Comparison of ENCODE assay signal across 8 mouse cellular contexts in genomic region chr4:126199556-126199955, GRCm38 (mm10). TPM values are rescaled to one million over a fixed set of nuclear protein-coding genes. Genes with fewer than 3 reads are reported as not detected.
DNase-seq lines count a peak whose midpoint lies in the region; ATAC-seq and TF ChIP-seq lines count a peak whose summit lies in the region.

No protein-coding gene starts in this region.

- H3K36me3 ChIP-seq in forebrain, embryonic 12.5 days (replicated peaks) = peaks cover 9% of the 10 kb centered on the region; the same call in 1 of the 2 replicates
- H3K36me3 ChIP-seq in forebrain, postnatal 0 days (ENCODE audit: insufficient read depth) = no peaks in the 10 kb centered on the region
- peaks cover 55% of the 10 kb centered on the region for H3K36me3 ChIP-seq in midbrain, embryonic 10.5 days
- H3K36me3 ChIP-seq in midbrain, embryonic 11.5 days (ENCODE audit: control insufficient read depth, insufficient read depth, low read length) = peaks cover 2% of the 10 kb centered on the region; the same call in 1 of the 2 replicates
- H3K36me3 ChIP-seq in hindbrain, postnatal 0 days (ENCODE audit: insufficient read depth, low read length) = no peaks in the 10 kb centered on the region
- H3K36me3 ChIP-seq in stomach, embryonic 16.5 days (ENCODE audit: control insufficient read depth, insufficient read depth, low read length) = no peaks in the 10 kb centered on the region

- TF ChIP-seq CTCF in forebrain, postnatal 0 days (IDR thresholded peaks at IDR 0.05; ENCODE audit: low read depth) = no peak
- TF ChIP-seq CTCF in hindbrain, postnatal 0 days (IDR thresholded peaks at IDR 0.05; ENCODE audit: low read depth) = no peak

- no peak overlapping the region for H3K4me3 ChIP-seq in forebrain, embryonic 12.5 days (replicated peaks)
- H3K4me3 ChIP-seq in forebrain, postnatal 0 days (ENCODE audit: low read depth, low read length) = no peak overlapping the region
- peak overlapping the region; percentile 83; the same call in 1 of the 2 replicates for H3K4me3 ChIP-seq in midbrain, embryonic 10.5 days
- no peak overlapping the region for H3K4me3 ChIP-seq in midbrain, embryonic 11.5 days (ENCODE audit: low read depth, low read length)
- no peak overlapping the region for H3K4me3 ChIP-seq in hindbrain, postnatal 0 days (ENCODE audit: low read length)
- peak overlapping the region; percentile 81 for H3K4me3 ChIP-seq in stomach, embryonic 16.5 days (replicated peaks; ENCODE audit: low read length)

- no peak for ATAC-seq in forebrain, embryonic 12.5 days (ENCODE audit: low FRiP score)
- ATAC-seq in forebrain, postnatal 0 days = no peak
- no peak for ATAC-seq in midbrain, embryonic 11.5 days (ENCODE audit: low FRiP score)
- no peak for ATAC-seq in hindbrain, postnatal 0 days
- no peak for ATAC-seq in stomach, embryonic 16.5 days (ENCODE audit: insufficient read depth, low FRiP score)
- ATAC-seq in CD4-positive, CD25-positive, alpha-beta regulatory T cell, adult 4 months = no peak

- H3K9ac ChIP-seq in forebrain, embryonic 12.5 days = no peak overlapping the region
- H3K9ac ChIP-seq in forebrain, postnatal 0 days = no peak overlapping the region
- no peak overlapping the region for H3K9ac ChIP-seq in midbrain, embryonic 11.5 days (ENCODE audit: low read length)
- no peak overlapping the region; the same call in 1 of the 2 replicates for H3K9ac ChIP-seq in hindbrain, postnatal 0 days (replicated peaks; ENCODE audit: low read length)
- no peak overlapping the region for H3K9ac ChIP-seq in stomach, embryonic 16.5 days (ENCODE audit: low read length)

- no peak for DNase-seq in forebrain, postnatal 0 days
- DNase-seq in midbrain, embryonic 10.5 days (ENCODE audit: low spot score) = no peak
- DNase-seq in midbrain, embryonic 11.5 days (ENCODE audit: low spot score, missing footprints) = no peak
- DNase-seq in hindbrain, postnatal 0 days (ENCODE audit: low spot score) = no peak
- DNase-seq in kidney, postnatal 36 days = no peak

- peaks cover 21% of the 10 kb centered on the region for H3K4me1 ChIP-seq in forebrain, embryonic 12.5 days
- peaks cover 15% of the 10 kb centered on the region for H3K4me1 ChIP-seq in forebrain, postnatal 0 days (ENCODE audit: insufficient read depth)
- peaks cover 42% of the 10 kb centered on the region for H3K4me1 ChIP-seq in midbrain, embryonic 10.5 days
- H3K4me1 ChIP-seq in midbrain, embryonic 11.5 days (ENCODE audit: control insufficient read depth, insufficient read depth, low read length) = peaks cover 13% of the 10 kb centered on the region
- peaks cover 10% of the 10 kb centered on the region; the same call in 1 of the 2 replicates for H3K4me1 ChIP-seq in hindbrain, postnatal 0 days (ENCODE audit: insufficient read depth, low read length)
- H3K4me1 ChIP-seq in stomach, embryonic 16.5 days (ENCODE audit: control insufficient read depth, insufficient read depth, low read length) = peaks cover 28% of the 10 kb centered on the region

- WGBS in forebrain, embryonic 12.5 days = 88% methylated on average over 6 of the region's 6 CpGs
- WGBS in forebrain, postnatal 0 days = 82% methylated on average over 6 of the region's 6 CpGs
- WGBS in midbrain, embryonic 10.5 days = 90% methylated on average over 6 of the region's 6 CpGs
- 87% methylated on average over 6 of the region's 6 CpGs for WGBS in midbrain, embryonic 11.5 days
- WGBS in hindbrain, postnatal 0 days = 67% methylated on average over 6 of the region's 6 CpGs
- 67% methylated on average over 6 of the region's 6 CpGs for WGBS in stomach, embryonic 16.5 days

- 0 out of 2 replicates have a peak, but pooled peaks cover 3% of the 10 kb centered on the region for H3K27me3 ChIP-seq in forebrain, embryonic 12.5 days
- H3K27me3 ChIP-seq in forebrain, postnatal 0 days (ENCODE audit: insufficient read depth, low read length) = no peaks in the 10 kb centered on the region
- H3K27me3 ChIP-seq in midbrain, embryonic 10.5 days (ENCODE audit: low read depth, poor library complexity, severe bottlenecking) = no peaks in the 10 kb centered on the region
- H3K27me3 ChIP-seq in midbrain, embryonic 11.5 days (ENCODE audit: control insufficient read depth, insufficient read depth, low read length) = no peaks in the 10 kb centered on the region
- no peaks in the 10 kb centered on the region for H3K27me3 ChIP-seq in hindbrain, postnatal 0 days (ENCODE audit: insufficient read depth, low read length)
- no peaks in the 10 kb centered on the region for H3K27me3 ChIP-seq in stomach, embryonic 16.5 days (ENCODE audit: control insufficient read depth, insufficient read depth, low read length)

- no peaks in the 10 kb centered on the region for H3K9me3 ChIP-seq in forebrain, embryonic 12.5 days
- no peaks in the 10 kb centered on the region for H3K9me3 ChIP-seq in forebrain, postnatal 0 days (ENCODE audit: low read length)
- no peaks in the 10 kb centered on the region for H3K9me3 ChIP-seq in midbrain, embryonic 10.5 days (replicated peaks)
- H3K9me3 ChIP-seq in midbrain, embryonic 11.5 days (ENCODE audit: control insufficient read depth, low read length) = no peaks in the 10 kb centered on the region
- no peaks in the 10 kb centered on the region for H3K9me3 ChIP-seq in hindbrain, postnatal 0 days (ENCODE audit: low read length)
- H3K9me3 ChIP-seq in stomach, embryonic 16.5 days (replicated peaks; ENCODE audit: control insufficient read depth, low read length) = no peaks in the 10 kb centered on the region

- no peak overlapping the region for H3K27ac ChIP-seq in forebrain, embryonic 12.5 days
- H3K27ac ChIP-seq in forebrain, postnatal 0 days (ENCODE audit: low read depth, low read length) = no peak overlapping the region
- H3K27ac ChIP-seq in midbrain, embryonic 10.5 days (replicated peaks) = no peak overlapping the region
- H3K27ac ChIP-seq in midbrain, embryonic 11.5 days (ENCODE audit: low read depth, low read length) = no peak overlapping the region
- H3K27ac ChIP-seq in hindbrain, postnatal 0 days = no peak overlapping the region
- H3K27ac ChIP-seq in stomach, embryonic 16.5 days (ENCODE audit: low read length) = no peak overlapping the region

- H3K4me2 ChIP-seq in forebrain, embryonic 12.5 days = peak overlapping the region; percentile 68
- H3K4me2 ChIP-seq in forebrain, postnatal 0 days (ENCODE audit: low read depth) = no peak overlapping the region
- no peak overlapping the region for H3K4me2 ChIP-seq in midbrain, embryonic 11.5 days
- peak overlapping the region; percentile 75 for H3K4me2 ChIP-seq in hindbrain, postnatal 0 days (ENCODE audit: low read depth, low read length)
- H3K4me2 ChIP-seq in stomach, embryonic 16.5 days (ENCODE audit: low read depth, low read length) = peak overlapping the region; percentile 86

RNA-seq across cellular contexts. Expression of gene Thrap3, which starts 3.0 kb away (rescaled TPM):
- polyA plus RNA-seq in forebrain, embryonic 12.5 days (2016; fragmentation: Nextera tagmentation; extraction: Ambion mirVana) = 284 and 305 TPM in 2 replicates
- total RNA-seq in forebrain, postnatal 0 days (2014; rRNA removed) = 113 and 165 TPM in 2 replicates
- 92.4 and 111 TPM in 2 replicates for polyA plus RNA-seq in forebrain, postnatal 0 days (2015; fragmentation: Nextera tagmentation; extraction: Ambion mirVana)
- polyA plus RNA-seq in midbrain, embryonic 10.5 days (2016; fragmentation: Nextera tagmentation; extraction: Ambion mirVana) = 244 and 256 TPM in 2 replicates
- polyA plus RNA-seq in midbrain, embryonic 11.5 days (2014; fragmentation: Nextera tagmentation; extraction: Ambion mirVana) = 192 and 219 TPM in 2 replicates
- total RNA-seq in hindbrain, postnatal 0 days (2014; rRNA removed) = 85.7 and 128 TPM in 2 replicates
- polyA plus RNA-seq in hindbrain, postnatal 0 days (2015; fragmentation: Nextera tagmentation; extraction: Ambion mirVana) = 108 and 123 TPM in 2 replicates
- polyA plus RNA-seq in stomach, embryonic 16.5 days (2015; fragmentation: Nextera tagmentation; extraction: Ambion mirVana) = 164 and 176 TPM in 2 replicates
- 100 to 1,000 TPM; 222 to 330 TPM for polyA plus RNA-seq in CD4-positive, CD25-positive, alpha-beta regulatory T cell, adult 4 months (2017; shearing (Covaris generic))

RNA-seq across cellular contexts. Expression of gene Sh3d21, which starts 36.3 kb away (rescaled TPM):
- polyA plus RNA-seq in forebrain, embryonic 12.5 days (2016; fragmentation: Nextera tagmentation; extraction: Ambion mirVana) = 0.96 and 1.5 TPM in 2 replicates
- 1.0 and 2.1 TPM in 2 replicates for total RNA-seq in forebrain, postnatal 0 days (2014; rRNA removed)
- 1.4 and 1.7 TPM in 2 replicates for polyA plus RNA-seq in forebrain, postnatal 0 days (2015; fragmentation: Nextera tagmentation; extraction: Ambion mirVana)
- 0.79 and 1.3 TPM in 2 replicates for polyA plus RNA-seq in midbrain, embryonic 10.5 days (2016; fragmentation: Nextera tagmentation; extraction: Ambion mirVana)
- polyA plus RNA-seq in midbrain, embryonic 11.5 days (2014; fragmentation: Nextera tagmentation; extraction: Ambion mirVana) = 1.4 TPM in 2 replicates
- total RNA-seq in hindbrain, postnatal 0 days (2014; rRNA removed) = 0.63 and 1.2 TPM in 2 replicates
- 2.2 and 2.6 TPM in 2 replicates for polyA plus RNA-seq in hindbrain, postnatal 0 days (2015; fragmentation: Nextera tagmentation; extraction: Ambion mirVana)
- 7.3 and 8.6 TPM in 2 replicates for polyA plus RNA-seq in stomach, embryonic 16.5 days (2015; fragmentation: Nextera tagmentation; extraction: Ambion mirVana)
- 1 to 10 TPM in 1 of 2 experiments, under 1 TPM in 1; 0.56 to 1.2 TPM for polyA plus RNA-seq in CD4-positive, CD25-positive, alpha-beta regulatory T cell, adult 4 months (2017; shearing (Covaris generic))

RNA-seq across cellular contexts. Expression of gene Eva1b, which starts 52.0 kb away (rescaled TPM):
- polyA plus RNA-seq in forebrain, embryonic 12.5 days (2016; fragmentation: Nextera tagmentation; extraction: Ambion mirVana) = 13.1 and 15.9 TPM in 2 replicates
- 12.9 and 14.4 TPM in 2 replicates for total RNA-seq in forebrain, postnatal 0 days (2014; rRNA removed)
- polyA plus RNA-seq in forebrain, postnatal 0 days (2015; fragmentation: Nextera tagmentation; extraction: Ambion mirVana) = 10.6 and 12.6 TPM in 2 replicates
- 22.1 and 25.0 TPM in 2 replicates for polyA plus RNA-seq in midbrain, embryonic 10.5 days (2016; fragmentation: Nextera tagmentation; extraction: Ambion mirVana)
- 22.4 and 24.8 TPM in 2 replicates for polyA plus RNA-seq in midbrain, embryonic 11.5 days (2014; fragmentation: Nextera tagmentation; extraction: Ambion mirVana)
- 24.9 and 25.6 TPM in 2 replicates for total RNA-seq in hindbrain, postnatal 0 days (2014; rRNA removed)
- 11.6 and 12.3 TPM in 2 replicates for polyA plus RNA-seq in hindbrain, postnatal 0 days (2015; fragmentation: Nextera tagmentation; extraction: Ambion mirVana)
- polyA plus RNA-seq in stomach, embryonic 16.5 days (2015; fragmentation: Nextera tagmentation; extraction: Ambion mirVana) = 46.4 and 49.7 TPM in 2 replicates
- 10 to 100 TPM; 10.5 to 12.7 TPM for polyA plus RNA-seq in CD4-positive, CD25-positive, alpha-beta regulatory T cell, adult 4 months (2017; shearing (Covaris generic))

RNA-seq across cellular contexts. Expression of gene Map7d1, which starts 56.6 kb away (rescaled TPM):
- 104 and 105 TPM in 2 replicates for polyA plus RNA-seq in forebrain, embryonic 12.5 days (2016; fragmentation: Nextera tagmentation; extraction: Ambion mirVana)
- 105 and 115 TPM in 2 replicates for total RNA-seq in forebrain, postnatal 0 days (2014; rRNA removed)
- polyA plus RNA-seq in forebrain, postnatal 0 days (2015; fragmentation: Nextera tagmentation; extraction: Ambion mirVana) = 63.6 and 71.1 TPM in 2 replicates
- polyA plus RNA-seq in midbrain, embryonic 10.5 days (2016; fragmentation: Nextera tagmentation; extraction: Ambion mirVana) = 59.8 and 69.7 TPM in 2 replicates
- polyA plus RNA-seq in midbrain, embryonic 11.5 days (2014; fragmentation: Nextera tagmentation; extraction: Ambion mirVana) = 61.8 and 68.7 TPM in 2 replicates
- total RNA-seq in hindbrain, postnatal 0 days (2014; rRNA removed) = 106 and 109 TPM in 2 replicates
- 51.0 and 54.6 TPM in 2 replicates for polyA plus RNA-seq in hindbrain, postnatal 0 days (2015; fragmentation: Nextera tagmentation; extraction: Ambion mirVana)
- polyA plus RNA-seq in stomach, embryonic 16.5 days (2015; fragmentation: Nextera tagmentation; extraction: Ambion mirVana) = 14.4 and 20.0 TPM in 2 replicates
- 1 to 10 TPM; 2.0 to 6.3 TPM for polyA plus RNA-seq in CD4-positive, CD25-positive, alpha-beta regulatory T cell, adult 4 months (2017; shearing (Covaris generic))

Comparison
In these comparisons a context has a peak if more than half of its experiments do, and no peak if none do; other contexts are left out.
1. H3K4me2 ChIP-seq: peak in forebrain, embryonic 12.5 days (single experiment), hindbrain, postnatal 0 days (single experiment) and stomach, embryonic 16.5 days (single experiment); none in forebrain, postnatal 0 days (single experiment) and midbrain, embryonic 11.5 days (single experiment).
2. H3K4me3 ChIP-seq: peak in midbrain, embryonic 10.5 days (single experiment) and stomach, embryonic 16.5 days (single experiment); none in forebrain, embryonic 12.5 days (single experiment), forebrain, postnatal 0 days (single experiment), midbrain, embryonic 11.5 days (single experiment) and hindbrain, postnatal 0 days (single experiment).